Mouse (Mus musculus) urinary bladder, postnatal 4 days (tissue): ENCODE data around the gene Ackr2.

Experiments used
- DNase-seq, 2 experiments: peaks; one replicate each; pipeline ENCODE4 v3.0.0; 2021 to 2022; ENCODE audit warnings: low spot score in 2 of 2

Ackr2 gene

GRCm38 (mm10) chr9:121898245-121898644 is at the start of gene Ackr2:
Ackr2 (plus strand) TSS chr9:121898355.
- peak in 1 of 2 experiments; percentile 42 for DNase-seq

- DNase-seq, result no peak
Measured at GRCm38 (mm10) chr9:121854246-121854645, 43.9 kb upstream of the Ackr2 start.

- no peak for DNase-seq
Measured at GRCm38 (mm10) chr9:121856649-121857416, 41.3 kb upstream of the Ackr2 start.

GRCm38 (mm10) chr9:121857474-121858152 is 40.5 kb upstream of the Ackr2 start:
- DNase-seq, result peak; percentile 98 to 99

- no peak for DNase-seq
Measured at GRCm38 (mm10) chr9:121858153-121858488, 40.0 kb upstream of the Ackr2 start, which contains the start of gene Higd1a. Higd1a (minus strand) TSS chr9:121858362.

GRCm38 (mm10) chr9:121859345-121859744 is 38.8 kb upstream of the Ackr2 start:
- no peak for DNase-seq

GRCm38 (mm10) chr9:121860921-121861320 is 37.2 kb upstream of the Ackr2 start:
- no peak for DNase-seq

GRCm38 (mm10) chr9:121864837-121865236 is 33.3 kb upstream of the Ackr2 start:
- DNase-seq, result no peak

GRCm38 (mm10) chr9:121865425-121866008 is 32.6 kb upstream of the Ackr2 start:
- no peak for DNase-seq

GRCm38 (mm10) chr9:121867632-121868031 is 30.5 kb upstream of the Ackr2 start:
- no peak for DNase-seq

GRCm38 (mm10) chr9:121868236-121868635 is 29.9 kb upstream of the Ackr2 start:
- DNase-seq, result no peak

GRCm38 (mm10) chr9:121869432-121869831 is 28.7 kb upstream of the Ackr2 start:
- DNase-seq, result no peak

GRCm38 (mm10) chr9:121869973-121870515 is 28.1 kb upstream of the Ackr2 start:
- no peak for DNase-seq

GRCm38 (mm10) chr9:121872062-121872683 is 26.0 kb upstream of the Ackr2 start:
- no peak for DNase-seq

GRCm38 (mm10) chr9:121873578-121873977 is 24.6 kb upstream of the Ackr2 start:
- no peak for DNase-seq

- DNase-seq, result peak in 1 of 2 experiments; percentile 68
Measured at GRCm38 (mm10) chr9:121877052-121877740, 21.0 kb upstream of the Ackr2 start.

- peak; percentile 57 to 70 for DNase-seq
Measured at GRCm38 (mm10) chr9:121880840-121881239, 17.3 kb upstream of the Ackr2 start.

GRCm38 (mm10) chr9:121881301-121881700 is 16.9 kb upstream of the Ackr2 start:
- DNase-seq, result no peak

- DNase-seq, result peak in 1 of 2 experiments; percentile 42
Measured at GRCm38 (mm10) chr9:121882015-121882457, 16.1 kb upstream of the Ackr2 start.

- DNase-seq, result no peak
Measured at GRCm38 (mm10) chr9:121889927-121890440, 8.2 kb upstream of the Ackr2 start.

- peak; percentile 70 to 80 for DNase-seq
Measured at GRCm38 (mm10) chr9:121890441-121890941, 7.7 kb upstream of the Ackr2 start.
